Mouse (Mus musculus): ENCODE measurements around the gene Hipk4.
"Not testable (repeated sequence)": the region's sequence is repeated elsewhere in the genome, so short reads cannot be mapped to it uniquely, and the experiment has no call there.

Gene Hipk4

DNA sequence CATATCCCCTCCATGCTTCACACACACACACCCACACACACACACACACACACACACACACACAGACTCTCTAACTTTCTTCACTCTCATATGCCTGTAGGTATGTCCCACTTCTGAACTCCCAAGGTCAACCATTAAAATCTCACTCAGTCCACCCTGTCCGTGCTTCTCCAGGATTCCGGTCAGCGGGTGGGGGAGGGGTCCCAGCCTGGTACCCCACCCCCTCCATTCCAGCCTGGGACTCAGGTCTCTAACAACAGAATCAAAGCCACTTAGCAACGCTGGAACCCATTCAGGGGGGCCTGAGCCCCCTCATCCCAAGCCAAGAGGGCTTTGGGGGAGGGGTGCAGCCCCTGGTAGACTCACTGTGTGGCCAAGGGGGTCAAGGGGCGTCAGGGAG lies at the start of gene Hipk4:
TSS of gene Hipk4 (plus strand) at position 301 of the 400 bp plus-strand sequence.
- DNase-seq = no peak

DNA sequence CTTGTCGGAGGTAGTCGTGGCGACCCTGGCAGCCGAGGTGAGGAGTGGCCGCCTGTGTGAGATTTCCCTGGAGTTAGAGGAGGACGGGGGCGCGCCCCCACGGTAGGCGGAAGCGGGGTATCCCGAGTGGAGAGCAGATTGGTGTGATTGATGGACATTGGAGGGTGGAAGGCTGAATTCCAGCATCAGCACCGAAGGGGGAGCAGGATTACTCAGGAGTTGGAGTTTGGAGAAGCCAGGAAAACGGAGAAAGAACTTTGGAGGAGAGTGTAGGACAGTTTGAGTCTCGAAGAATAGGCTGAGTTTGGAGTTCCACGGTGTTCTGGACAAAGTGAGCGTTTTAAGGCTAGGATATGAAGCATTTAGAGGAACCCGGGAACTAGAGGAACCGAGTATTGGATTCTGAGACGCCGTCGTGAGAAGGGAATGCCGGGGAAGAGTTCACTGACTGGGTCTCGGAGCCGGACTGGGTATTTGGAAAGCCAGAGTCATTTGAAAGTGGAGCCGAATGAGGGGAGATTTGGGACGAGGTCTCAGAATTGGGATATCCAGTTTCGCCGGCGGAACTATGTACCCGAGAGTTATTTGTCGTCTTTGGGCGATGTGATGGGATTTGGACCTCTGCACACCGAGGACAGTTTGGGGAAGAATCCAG lies 49.1 kb upstream of the Hipk4 start:
- no peak for DNase-seq

DNA sequence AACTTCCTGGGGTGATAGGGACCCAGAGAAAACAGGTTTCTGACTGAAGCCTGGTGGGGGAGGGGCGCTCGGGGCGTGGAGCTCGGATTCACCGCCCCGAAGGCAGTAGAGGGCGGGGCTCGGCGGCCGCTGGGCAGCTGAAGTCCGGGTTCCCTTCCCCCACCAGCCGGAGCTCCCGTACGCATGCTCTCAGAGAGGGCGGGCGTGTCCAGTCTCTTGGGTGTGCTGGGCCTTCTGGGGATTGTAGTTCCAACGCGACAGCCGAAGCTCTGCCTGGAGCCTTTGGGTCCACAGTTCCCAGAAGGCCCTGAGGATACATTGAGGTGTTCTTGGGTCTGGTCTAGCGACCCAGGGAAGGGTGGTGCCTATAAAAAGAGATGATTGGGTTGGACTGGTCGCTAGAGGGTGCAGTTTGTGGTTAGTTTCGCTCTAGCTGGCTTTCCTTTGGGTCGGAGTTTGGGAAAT lies 48.5 kb upstream of the Hipk4 start:
- DNase-seq = peak; percentile 92

DNA sequence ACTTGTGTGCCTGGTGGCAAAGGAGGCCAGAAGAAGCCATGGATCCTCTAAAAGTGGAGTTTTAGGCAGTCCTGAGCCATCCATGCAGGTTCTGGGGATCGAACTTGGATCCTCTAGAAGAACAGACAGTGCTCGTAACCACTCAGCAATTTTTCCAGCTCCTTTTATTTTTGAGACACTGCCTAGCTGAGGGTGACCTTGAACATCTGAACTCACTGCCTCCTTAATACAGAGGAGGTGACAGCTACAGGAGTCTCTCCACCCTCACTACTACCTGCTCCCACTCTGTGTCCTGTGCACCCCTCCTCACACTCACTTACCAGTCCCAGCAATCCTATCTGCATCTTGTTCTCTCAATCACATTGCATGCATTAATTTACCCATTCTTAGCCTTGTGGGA lies 47.5 kb upstream of the Hipk4 start:
- DNase-seq = no peak

DNA sequence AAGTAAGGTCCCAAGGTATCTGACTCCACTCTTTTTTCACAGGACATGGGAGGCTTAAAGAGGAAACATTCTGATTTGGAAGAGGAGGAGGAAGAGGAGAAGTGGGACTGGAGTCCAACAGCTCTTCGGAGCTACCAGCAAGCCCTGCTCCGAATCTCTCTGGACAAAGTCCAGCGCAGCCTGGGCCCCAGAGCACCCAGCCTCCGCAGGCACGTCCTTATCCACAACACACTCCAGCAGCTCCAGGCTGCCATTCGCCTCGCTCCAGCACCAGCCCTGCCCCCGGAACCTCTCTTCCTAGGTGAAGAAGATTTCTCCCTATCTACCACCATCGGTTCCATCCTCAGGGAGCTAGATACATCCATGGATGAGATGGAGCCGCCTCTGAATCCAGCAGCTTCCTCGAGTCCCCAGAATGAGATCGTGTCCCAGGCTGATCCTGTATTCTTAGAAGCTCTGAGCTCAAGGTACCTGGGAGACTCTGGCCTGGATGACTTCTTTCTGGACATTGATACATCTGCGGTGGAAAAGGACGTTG lies 46.9 kb upstream of the Hipk4 start:
- DNase-seq = no peak

DNA sequence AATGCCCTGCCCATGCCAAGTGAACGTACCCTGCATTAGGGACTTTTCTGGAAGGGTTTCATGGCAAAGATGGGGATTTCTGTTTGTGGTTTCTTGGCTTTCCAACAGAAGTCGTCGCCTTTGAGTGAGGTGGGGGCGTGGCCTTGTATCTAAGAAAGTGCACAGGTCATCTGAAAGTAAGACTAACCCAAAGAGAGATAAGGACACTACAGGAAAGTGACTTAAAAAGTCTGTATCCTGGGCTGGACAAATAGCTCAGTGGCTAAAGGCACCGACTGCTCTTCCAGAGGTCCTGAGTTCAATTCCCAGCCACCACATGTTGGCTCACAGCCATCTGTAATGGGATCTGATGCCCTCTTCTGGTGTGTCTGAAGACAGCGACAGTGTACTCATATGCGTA lies 44.5 kb upstream of the Hipk4 start:
- DNase-seq = no peak

DNA sequence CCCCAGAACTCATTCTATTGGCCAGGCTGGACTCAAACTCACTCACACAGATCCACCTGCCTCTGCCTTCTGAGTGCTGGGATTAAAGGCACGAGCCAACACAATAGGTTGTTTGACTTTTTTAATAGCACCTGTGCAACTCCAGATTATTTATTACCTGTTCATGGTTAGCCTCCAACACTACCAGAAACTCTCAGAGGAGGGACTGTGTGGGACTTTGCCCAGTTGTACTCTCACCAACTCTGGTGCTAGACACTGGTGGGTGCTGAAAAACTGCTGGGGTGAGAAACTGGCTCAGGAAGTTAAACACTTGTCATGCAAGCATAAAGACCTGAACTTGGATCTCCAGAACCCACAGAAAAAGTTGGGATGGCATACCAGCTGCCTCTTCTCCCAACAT lies 43.3 kb upstream of the Hipk4 start:
- no peak for DNase-seq

DNA sequence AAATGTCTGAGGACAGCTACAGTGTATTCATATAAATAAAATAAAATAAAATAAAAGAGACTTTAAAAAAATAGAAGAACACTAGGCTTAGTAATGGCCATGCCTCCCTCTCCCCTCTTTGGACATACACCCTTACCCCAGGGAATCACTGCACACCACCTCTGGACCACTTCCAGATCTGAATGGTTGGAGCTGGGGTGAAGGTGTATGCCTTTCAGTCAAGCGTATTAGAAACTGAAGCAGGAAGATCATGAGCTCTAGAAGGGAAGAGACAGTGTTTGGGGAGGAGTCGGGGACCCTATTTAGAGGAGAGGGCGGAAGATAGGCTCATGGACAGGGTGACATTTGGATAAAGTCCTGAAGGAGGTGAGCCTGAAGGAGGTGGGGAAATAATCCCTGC lies 42.6 kb upstream of the Hipk4 start:
- DNase-seq = no peak

DNA sequence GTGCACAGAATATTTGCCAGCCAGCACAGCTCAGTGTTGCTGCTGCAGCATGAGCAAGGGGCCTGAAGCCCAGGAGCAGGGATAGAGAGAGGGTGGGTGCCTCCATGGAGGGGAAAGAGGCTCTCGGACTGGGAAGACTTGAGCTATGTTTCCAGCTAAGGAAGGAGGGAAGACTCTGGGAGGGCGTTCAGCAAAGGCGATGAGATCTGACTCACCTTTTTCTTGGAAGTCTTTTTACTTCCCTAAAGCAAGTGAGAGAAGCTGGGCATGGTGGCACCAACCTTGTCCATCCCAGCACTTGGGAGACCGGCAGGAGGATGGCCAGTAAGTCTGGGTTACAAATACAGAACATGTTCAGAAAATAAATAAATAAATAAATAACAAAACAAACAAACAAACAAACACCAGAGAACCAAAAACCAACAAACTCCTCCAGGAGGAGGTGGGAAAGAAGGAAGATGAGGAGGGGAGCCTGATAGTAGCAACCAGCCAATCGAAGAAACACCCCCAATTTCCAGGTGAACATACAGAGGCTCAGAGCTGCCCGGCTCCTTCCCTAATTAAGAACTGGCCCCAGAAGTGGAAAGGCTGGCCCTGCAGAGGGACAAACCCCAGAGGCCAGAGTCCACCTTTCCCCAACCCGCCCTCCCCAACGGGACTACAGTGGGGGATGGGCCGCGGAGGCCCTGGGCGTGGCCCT lies 42.0 kb upstream of the Hipk4 start:
- DNase-seq = no peak

DNA sequence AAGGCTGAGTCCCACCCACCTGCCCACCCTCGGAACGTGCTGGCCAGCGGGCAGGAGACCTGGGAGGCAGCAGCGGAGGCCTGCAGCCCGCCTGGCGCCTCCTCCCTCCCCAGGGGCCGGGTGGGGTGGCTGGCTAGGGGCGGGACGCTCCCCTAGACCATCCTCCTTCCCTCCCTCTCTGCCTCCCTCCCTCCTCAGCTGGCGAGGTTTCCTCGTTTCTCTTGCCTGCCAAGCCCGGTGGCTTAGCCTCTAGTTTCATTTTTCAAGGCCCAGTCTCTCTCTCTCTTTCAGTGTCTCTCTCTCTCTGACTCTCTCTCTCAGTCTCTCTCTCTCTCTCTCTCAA lies 41.5 kb upstream of the Hipk4 start:
- peak; percentile 76 for DNase-seq

DNA sequence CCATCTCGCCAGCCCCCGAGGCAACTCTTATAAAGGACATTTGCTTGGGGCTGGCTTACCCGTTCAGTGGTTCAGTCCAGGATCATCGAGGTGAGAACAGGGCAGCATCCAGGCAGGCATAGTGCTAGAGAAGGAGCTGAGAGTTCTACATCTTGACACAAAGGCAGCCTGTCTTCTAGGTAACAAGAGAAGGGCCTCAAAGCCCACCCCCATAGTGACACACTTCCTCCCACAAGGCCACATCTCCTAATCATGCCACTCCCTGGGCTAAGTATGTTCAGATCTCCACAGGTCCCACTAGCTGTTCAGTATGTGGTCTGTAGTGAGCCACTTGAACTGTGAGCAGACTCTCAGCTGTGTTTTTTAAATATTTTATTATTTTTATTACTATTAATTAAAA lies 39.2 kb upstream of the Hipk4 start:
- no peak for DNase-seq

DNA sequence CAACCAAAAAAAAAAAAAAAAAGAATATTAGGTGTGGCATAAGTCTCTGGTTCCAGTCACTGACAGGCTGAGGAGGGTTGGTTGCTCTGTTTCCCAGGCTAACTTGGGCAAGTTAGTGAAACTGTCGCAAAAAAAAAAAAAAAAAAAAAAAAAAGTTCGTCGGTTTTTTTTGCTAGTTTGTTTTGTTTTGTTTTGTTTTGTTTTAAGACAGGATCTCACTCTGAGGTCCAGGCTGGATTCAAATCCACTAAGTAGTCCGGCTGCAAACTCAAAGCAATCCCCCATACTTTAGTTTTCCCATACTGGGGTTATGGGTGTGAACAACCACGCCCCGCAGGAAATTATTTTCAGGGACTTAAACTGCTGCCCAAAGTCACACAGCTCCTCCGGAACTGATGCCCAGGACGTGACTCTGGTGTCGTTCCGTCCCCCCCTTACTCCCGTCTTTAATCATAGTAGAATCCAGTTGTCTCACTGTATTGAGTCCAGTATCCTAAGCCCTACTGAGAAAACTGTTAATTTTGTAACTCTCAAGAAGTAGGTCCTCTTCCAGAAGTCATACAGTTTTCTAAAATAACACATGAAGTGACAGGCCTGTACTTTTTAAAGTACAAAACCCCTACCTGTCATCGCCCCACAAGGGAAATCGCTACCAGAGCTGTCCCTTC lies 36.8 kb upstream of the Hipk4 start:
- peak; percentile 47 for DNase-seq

DNA sequence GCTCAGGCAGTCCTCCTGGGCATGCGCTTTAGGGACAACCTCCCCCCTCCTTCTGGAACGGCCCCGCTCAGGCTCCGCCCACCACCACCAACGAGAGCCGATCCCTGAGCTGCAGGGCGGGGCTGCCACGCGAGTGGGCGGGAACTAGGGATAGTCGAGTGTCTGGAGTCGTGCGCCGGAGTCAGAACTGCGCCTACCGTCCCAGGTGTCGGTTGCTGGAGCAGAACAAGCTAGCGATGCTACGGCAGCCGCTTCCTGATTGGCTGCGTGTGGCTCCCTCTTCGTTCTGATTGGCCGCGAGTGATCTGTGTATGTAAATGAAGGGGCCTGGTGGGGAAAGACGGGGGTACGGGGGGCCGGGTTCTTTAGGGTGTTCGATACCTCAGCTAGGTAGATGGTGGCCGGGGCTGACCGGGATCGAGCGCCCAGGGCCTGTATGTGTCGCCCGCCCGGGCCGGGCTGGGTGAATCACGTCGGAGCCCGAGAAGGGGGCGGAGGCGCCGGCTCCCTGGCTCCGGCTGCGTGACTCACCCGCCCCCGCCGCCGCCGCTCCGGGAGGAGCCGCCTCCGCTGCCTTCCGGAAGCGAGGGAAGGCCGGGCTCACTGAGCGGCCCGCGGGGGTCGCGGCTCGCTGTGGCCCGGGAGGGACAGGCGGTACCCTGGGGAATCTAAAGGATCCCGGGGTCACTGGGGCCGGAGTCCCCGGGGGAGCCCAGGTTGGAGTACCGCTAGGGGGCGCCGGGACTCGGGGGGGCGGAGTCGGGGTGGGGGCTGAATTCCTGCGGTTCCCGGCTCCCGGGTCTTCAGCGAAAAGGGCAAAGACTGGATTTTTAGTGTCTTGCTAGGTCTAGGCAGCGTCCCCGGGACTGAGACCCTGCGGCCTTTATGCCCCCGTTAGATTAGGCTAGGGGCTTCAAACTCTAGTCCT lies 36.0 kb upstream of the Hipk4 start, which contains the start of gene Sertad1:
TSS of gene Sertad1 (plus strand) at position 141 of the 928 bp plus-strand sequence.
- DNase-seq = peak; percentile 100

DNA sequence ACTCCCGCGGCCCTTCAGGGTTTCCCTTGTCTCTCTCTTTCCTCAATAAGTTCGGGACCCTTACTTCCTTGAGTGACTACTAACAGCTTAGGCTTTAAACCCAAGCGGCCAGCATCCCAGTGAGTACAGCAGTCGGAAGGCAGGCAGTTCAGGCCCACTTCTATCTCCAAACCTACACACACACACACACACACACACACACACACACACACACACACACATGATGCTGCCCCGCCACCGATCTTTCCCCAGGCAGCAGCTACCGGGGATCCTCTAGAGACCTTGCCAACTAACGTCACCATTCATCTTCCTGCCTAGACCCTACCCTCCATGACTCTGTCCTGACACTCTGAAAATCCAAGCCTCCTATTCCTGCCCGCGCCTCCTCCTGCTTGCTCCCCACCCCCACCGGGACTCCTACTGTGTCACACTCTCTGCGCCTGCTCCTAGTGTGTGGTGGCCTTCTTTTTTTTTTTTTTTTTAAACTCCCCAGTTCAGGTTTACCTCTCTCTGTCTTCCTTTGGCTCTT lies 35.3 kb upstream of the Hipk4 start:
- peak; percentile 65 for DNase-seq

DNA sequence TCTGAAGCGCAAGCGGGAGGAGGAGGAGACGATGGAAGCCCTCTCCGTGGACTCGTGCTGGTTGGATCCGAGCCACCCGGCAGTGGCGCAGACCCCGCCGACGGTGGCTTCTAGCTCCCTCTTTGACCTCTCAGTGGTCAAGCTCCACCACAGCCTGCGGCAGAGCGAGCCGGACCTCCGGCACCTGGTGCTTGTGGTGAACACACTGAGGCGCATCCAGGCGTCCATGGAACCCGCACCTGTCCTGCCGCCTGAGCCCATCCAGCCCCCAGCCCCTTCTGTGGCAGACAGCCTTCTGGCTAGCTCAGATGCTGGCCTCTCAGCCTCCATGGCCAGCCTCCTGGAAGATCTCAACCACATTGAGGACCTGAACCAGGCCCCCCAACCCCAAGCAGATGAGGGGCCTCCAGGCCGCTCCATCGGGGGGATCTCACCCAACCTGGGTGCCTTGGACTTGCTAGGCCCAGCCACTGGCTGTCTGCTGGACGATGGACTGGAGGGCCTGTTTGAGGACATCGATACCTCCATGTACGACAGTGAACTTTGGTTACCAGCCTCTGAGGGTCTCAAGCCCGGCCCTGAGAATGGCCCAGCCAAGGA lies 33.7 kb upstream of the Hipk4 start:
- peak; percentile 26 for DNase-seq

DNA sequence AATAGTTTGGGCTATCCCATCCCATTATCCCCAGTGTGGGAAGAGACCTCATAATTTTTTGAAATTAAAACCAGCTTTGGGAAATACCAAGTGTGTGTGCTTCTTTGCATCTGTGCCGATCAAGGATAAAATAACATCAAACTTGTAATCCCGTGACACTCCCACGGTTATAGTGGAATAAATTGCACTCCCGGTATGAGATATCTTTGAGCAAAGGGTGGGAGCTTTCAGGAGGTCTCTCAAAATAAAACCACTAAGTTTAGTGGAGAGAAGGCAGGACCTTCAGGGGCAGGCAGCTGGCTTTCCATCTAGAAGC lies 32.9 kb upstream of the Hipk4 start:
- no peak for DNase-seq

DNA sequence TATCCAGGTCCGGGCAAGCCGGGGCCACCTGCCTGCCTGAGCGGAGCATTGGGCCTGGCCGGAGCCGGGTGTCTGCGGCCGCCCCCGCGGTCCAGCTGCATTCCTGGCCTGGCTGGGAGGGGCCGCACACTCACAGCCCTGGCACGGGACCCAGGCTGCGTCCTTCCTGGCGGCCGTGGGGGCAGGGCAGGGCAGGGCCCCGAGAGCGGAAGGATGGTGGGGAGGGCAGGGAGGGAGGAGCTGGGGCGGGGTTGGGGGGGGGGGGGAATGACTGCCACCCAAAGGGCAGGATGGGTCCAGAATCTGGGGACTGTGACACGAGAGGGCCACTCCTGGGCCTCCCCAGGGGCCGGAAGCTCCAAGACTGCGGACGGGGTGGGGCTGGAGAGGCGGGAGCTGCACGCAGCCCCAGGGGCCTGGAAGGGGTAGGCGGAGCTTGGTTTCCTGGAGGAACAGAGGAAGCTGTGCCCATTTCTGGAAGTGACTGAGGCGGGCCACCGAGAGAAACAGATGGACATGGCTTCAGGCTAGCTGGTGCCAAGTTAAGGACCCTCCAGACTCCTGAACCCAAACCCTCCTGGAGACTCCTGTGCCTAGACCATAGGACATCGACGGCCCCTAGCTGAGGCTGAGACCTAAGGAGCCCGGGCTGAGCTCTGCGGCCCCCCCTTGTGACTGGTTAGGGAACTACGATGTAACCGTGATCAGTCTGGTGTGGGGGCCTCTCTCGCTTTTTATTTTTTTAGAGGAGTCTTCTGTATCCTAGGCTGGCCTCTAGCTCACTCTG lies 32.3 kb upstream of the Hipk4 start:
- DNase-seq = peak; percentile 95

DNA sequence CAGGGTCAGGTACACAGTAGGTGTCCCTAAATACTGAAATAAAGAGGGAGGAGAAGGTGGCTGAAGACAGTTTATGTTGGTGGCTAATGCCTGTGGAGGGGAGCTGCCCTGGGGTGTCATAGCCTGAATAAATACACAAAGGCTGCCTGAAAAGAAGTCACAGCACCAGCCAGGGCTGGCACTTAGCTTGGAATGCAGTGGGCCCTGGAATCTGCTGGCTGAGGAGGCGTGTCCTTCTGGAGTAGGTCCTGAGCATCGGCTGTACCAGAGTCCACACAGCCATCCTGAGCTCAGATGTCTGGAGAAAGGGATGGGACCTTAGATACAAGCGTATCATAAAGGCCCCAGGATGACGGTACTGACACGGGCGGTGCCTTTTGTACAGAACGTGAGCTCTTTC lies 31.2 kb upstream of the Hipk4 start:
- no peak for DNase-seq

DNA sequence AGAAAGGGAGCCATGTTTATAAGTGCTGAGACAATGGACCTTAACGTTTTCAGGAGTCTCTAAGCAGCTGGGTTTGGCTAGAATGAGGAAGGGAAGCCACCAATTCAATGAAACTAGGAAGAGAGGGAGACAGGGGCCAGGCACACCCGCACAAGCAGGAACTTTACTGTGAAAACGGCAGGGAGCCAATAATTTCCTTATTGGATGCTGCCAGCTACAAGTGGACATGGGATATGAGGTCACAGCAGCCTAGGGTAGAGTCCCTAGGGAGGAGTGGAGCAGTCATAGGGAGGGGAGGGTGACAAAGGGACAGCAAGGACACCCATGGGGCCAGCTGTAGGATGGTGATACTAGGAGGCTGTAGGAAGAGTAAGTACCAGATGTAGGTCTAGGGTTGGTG lies 30.0 kb upstream of the Hipk4 start:
- no peak for DNase-seq

DNA sequence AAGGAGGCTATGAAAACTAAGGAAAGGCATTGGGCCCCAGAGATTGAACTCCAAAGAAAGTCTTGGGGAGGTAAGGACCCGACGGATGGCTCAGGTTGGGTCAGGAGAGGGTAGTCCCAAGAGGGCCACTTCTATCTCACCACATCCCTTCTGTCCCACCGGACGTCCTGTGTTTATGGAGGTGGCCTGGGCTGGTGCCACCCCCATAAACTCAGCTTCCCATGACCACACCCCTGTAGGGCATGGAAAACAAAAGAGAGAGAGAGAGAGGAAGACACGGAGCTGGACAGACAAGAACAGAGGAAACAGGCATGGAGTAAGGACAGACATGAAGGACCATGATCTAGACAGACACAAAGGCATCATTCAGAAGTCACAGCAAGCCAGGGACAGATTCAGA lies 29.6 kb upstream of the Hipk4 start:
- DNase-seq = no peak

DNA sequence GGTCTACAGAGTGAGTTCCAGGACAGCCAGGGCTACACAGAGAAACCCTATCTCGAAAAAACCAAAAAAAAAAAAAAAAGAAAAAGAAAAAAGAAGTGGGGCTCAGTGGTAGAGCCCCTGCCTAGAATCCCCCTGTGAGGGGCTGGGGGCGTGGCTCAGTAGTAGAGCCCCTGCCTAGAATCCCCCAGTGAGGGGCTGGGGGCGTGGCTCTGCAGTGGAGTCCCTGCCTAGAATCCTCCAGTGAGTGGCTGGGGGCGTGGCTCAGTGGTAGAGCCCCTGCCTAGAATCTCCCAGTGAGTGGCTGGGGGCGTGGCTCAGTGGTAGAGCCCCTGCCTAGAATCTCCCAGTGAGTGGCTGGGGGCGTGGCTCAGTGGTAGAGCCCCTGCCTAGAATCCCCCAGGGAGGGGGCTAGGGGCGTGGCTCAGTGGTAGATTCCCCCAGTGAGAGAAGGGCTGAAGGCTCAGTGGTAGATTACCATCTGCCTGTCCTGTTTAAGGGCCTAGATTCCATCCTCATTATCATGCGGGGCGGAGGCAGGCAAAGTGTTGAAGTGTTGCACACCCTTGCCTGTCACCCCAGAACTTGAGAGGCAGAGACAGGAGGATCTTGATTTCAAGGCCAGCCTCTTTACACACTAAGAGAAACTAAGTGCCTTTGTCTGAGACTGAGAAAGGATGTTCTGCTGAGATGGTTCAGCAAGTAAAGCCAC lies 28.3 kb upstream of the Hipk4 start:
- DNase-seq = not testable (repeated sequence)

Measured in thymus, postnatal 4 days (tissue).